Mouse (Mus musculus) urinary bladder, adult 18-20 months (tissue): ENCODE measurements around the gene Tmem50a.

Experiments used
- DNase-seq, 2 experiments: peaks; one replicate each; pipeline ENCODE4 v3.0.0; 2022; ENCODE audit warnings: low spot score in 2 of 2, mixed read lengths in 2 of 2

The Tmem50a gene

DNA sequence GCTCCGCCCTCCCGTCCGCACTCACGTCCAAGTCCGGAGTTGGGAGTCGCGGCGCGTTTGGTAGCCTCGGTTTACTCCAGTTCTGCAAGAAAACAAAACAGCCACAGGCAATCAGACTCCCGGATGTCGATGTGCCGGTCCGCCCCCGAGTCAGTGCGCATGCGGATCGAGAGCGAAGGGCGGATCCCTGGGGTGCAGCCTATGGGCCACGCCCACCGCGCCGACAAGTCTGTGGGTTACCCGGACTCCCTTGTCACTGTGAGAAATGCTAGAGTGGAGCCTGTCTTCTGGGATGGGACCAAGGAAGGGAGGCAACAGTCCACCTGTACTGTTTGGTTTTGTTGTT lies at the start of gene Tmem50a:
Tmem50a (minus strand) TSS at position 161 of the 346 bp plus-strand sequence.
- DNase-seq = peak; percentile 91 to 94

DNA sequence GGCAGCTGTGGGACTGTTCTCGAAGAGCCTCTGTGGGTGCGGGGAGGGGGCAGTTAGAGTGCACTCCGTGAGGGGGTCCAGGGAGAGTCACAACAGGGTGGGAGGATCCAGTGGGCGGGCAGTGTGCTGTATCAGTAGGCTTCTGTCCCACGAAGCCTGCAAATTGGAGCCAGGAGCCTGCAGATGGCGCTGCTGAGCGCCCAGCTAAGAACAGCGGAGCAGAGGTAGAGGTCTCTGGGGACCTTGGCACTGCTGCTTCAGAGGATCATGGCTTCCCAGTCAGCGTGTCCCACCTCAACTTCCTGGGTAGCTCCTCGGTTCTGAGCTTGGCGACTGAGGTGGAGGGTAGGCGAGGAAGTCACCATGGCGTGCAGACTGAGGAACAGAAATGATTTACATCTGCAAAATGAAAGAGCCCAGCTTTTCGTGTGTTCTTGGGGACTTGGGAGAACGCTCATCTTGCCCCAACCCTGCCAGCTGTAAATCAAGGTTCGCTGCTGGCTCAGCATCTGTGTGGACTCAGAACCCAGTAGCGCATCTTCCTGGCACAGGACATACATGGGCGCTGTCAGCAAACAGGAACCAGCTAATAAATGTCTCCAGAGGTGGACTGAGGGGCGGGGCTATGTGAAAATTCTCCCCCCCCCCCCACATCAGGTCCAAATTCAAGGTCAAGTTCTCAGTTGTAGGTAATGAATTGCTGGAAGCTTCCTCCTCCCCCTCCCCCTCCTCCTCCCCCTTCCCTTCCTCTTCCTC lies 48.4 kb upstream of the Tmem50a start:
- no peak for DNase-seq

DNA sequence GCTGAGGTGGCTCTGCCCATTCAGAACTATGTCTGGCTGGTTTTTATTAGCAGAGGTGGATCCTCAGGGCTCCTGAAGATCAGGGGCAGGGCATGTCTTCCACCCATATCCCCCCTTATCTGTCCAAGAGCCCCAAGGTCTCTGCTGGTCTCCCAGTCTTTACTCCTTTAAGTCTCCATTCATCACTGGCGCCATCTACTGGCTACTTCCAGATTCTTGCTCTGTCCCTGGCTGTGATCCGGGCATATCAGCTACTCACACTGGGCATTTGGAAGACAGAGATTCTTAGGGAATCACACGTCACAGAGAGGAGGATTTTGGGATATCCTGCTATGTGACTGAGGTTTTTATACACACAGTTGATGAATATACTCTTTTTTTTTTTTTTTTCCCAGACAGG lies 41.5 kb upstream of the Tmem50a start:
- peak in 1 of 2 experiments; percentile 42 for DNase-seq

DNA sequence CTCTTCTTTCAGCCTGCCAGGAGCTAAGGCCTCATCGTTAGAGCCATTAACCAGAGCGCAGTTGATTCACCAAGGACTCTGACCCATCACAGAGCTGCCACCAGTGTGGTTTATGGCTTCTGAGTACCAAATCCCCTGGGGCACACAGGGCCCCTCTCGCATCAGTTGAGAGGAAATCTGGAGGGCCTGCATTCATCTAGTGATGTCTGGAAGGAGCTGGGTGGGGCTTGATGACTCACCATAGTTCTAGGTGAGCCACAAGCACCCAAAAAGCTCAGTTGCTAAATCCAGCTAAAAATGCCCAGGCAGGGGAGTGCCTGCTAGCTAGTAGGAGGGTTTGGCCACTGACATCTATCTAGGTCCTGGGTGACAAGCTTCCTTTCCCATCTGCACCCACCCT lies 41.0 kb upstream of the Tmem50a start:
- DNase-seq = no peak

DNA sequence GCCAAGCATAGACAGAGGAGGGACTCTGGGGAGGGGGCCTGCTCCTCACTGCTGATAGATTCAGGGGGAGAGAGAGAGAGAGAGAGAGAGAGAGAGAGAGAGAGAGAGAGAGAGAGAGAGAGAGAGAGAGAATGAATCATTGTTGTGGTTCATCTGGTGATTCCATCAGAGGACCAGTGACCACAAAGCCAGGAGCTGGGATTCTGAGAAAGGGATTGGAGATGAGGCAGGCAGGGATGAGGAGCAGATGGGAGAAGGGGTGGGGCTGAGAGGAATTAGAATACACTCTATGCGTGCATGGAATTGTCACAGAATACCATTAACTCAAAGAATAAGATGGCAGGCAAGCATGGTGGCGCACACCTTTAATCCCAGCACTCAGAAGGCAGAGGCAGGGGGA lies 40.4 kb upstream of the Tmem50a start:
- no peak for DNase-seq

DNA sequence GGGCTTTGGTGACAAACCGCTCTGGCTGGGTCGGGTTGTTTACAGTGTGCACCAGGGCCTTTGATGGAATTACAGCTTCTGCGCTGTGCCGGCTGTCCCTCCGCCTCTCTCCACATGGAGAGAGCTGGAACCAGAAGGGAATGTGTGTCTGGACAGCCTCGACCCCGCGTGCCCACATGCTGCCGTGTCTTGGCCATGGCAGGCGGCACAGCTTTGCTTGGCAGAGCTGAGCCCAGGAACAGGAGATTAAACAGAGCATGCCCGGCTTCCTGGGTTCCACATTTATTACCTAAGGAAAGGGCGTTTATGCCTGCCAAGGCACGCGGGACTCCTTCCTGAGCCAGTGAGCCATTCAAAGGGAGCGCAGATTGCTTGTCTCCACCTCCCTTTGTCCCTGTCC lies 39.6 kb upstream of the Tmem50a start:
- no peak for DNase-seq

DNA sequence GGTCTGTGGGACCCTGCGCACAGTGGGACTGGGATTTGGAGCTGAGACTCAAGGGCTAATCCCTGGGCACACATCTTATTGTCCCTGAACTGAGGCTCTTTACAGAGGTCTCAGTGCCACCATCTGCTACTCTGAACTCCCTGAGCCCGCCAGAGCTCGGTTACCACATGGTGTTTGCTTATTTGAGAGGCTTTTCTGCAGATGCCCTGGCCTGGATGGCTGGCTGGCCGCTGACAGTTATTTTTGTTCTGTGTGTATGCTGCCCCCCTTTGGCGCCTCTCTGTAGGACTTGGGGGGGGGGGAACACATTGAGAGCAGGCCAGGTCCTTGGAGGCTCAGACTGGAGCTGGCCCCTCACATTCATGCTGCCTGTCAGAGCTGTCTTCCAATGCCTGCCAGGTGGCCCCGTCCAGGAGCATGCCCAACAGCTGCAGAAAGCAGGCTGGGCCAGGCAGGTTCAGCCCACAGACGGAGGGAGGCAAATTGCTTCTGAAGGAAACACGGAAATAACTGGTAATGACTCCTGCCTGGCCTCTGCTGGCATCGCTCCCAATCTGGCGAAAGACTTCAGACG lies 35.8 kb upstream of the Tmem50a start:
- DNase-seq = peak; percentile 27 to 44

DNA sequence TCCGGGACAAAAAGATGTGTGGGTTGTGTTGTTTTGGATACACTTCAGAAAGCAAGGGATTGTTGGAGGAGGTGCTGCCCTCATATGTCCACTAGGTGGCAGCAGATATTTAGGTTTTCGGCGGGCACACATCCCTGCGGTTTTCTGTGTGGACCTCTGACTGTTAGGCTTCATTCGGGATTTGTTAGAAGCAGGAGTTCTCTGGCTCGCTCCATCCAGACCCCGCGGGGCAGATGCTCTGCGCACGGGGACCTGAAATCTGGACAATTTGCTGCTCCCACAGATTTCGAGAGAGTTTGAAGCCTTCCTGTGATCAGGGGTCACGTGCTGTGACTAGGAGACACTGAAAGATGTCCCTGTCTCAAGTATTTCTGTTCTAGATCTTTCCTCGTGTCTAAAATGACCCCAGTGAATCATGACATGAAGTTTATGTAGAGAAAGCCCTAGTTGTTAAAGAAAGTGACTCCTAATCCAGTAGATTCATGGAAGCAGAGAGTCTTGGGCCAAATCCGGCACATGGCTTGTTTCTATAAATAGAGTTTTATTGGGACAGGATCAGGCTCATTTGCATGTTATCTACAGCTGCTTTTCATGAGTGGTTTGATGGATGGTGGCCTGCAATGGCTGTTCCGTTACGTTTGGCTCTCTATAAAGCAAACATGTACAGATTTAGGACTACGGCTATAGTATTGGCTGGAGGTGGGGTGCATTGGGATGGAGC lies 31.4 kb upstream of the Tmem50a start:
- peak in 1 of 2 experiments; percentile 48 for DNase-seq

DNA sequence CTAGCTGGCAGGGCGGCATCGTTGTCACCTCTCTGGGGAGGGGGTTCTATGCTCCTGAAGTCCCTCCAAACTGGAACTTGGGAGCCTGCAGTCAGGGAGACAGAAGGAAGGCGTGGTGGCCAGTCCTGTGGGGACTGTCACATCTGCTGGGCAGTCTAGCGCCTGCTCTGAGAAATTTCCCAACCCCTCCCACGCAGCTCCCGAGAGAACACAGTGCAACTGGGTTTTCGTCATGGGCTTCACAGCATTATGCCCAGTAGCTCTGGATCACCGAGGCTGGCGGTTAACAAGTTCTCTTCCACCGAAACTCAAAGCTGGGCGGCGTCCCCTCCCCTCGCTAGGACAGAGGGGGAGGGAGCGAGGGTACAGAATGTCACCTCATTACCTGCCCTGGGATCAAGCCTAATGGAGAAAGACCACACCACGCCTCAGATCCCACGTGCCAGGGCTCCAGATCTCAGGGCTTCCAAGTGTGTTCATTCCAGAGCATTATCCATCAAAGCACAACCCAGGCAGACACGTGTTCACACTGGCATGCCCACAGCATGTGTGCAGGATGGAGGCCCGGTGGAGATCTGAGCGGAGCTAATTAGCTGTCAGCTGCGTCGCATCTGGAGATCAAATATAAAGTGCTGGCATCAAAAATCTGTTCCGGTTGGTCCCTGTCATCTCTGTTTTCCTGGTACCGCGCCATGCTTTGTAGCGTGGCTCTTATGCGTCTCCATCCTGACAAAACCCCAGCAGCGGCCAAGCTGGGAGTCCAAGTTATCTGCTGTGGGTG lies 29.1 kb upstream of the Tmem50a start:
- no peak for DNase-seq

DNA sequence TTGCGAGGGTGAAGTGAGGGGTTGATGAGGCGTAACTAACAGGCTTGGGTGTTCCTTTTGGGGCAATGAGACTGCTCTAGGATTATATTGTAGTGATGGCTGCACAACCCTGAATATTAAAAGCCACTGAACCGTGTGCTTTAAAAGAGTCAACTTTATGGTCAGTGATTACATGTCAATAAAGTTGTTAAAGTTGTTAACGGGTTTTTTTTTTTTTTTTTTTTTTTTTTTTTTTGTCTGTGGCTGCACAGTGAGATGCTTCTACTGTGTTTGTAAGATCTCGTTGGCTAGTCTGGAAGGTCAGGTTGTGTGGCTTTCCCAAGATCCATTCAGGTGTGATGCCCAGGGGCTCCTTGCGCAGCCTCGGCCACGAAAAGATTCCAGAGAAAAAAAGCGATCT lies 25.1 kb upstream of the Tmem50a start:
- DNase-seq = no peak

DNA sequence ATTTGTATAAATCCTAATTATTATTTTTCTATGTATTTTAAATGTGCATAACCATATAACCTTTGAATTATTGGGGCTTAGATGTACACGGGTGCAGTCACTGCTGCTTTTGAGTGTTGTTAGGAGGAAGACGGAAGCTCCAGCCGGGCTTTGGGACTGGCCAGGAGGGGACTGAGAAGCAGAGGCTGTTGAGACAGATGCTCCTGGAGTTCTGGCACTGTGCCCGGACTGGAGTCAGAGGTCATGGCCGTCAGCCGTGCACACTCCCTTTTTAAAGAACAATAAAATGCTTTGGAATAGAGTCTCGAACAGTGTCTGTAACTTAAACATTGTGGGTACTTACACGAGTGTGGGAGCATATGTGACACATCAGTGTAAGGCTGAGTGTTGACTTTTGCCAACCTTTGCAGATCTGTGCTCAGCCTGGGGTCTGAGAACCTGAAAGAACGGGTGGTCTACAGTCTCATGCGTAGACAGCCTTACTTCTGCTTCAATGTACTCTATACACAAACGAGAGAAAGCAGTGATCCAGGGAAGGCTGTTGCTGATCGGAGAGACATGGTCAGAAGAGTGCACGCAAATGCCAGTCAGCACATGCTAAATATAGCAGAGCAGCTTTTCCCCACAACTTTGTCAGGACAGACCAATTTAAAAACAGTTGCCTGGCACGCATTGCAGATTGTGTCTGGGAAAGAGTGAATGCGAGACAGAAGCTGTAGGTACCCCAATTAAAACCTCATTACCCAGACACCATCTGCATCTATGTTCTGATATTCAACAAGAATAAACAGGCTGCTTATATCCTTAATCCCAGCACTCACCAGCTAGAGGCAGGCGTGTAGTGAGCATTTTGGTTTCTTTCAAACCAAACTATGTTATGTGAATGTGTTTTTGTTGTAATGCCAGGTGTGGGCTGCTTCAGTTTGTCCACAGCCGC lies 22.7 kb upstream of the Tmem50a start:
- DNase-seq = no peak

DNA sequence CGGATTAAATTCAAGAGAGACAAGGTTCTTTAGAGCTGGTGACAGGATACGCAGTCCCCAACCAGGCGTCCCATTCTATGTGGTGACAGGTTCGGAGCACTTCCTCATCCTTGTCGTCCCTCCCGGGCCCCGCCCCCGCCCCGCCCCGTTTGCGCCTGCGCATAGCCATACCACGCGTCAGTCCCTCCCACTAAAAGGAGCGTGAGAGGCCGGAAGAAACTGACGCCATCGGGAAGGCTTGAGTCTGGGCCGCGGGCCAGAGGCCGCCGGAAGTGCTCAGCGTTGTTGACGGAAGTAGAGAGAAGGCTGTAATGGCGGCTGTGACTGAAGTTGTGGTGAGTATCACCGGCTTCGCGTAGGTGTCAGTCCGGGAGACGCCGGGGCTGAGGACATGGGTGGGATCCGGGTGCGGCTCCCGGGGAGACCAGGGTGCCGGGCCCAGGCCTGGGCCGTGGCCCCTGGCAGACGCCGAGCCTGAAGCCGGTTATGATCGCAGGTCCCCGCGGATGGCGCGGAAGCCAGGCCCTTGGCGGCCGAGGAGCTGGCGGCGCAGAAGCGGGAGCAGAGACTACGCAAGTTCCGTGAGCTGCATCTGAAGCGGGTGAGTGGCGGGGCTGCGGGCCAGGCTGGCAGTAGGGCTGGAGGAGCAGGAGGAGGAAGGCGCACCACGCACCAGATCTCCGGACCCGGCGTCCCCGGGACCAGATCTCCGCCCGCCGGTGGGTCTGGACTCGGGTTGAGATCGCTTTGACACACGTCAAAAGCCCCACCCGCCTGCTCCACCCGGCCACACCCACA lies 16.1 kb upstream of the Tmem50a start, which contains the start of gene Syf2:
Syf2 (plus strand) TSS at position 215 of the 798 bp plus-strand sequence.
- peak; percentile 79 to 92 for DNase-seq

DNA sequence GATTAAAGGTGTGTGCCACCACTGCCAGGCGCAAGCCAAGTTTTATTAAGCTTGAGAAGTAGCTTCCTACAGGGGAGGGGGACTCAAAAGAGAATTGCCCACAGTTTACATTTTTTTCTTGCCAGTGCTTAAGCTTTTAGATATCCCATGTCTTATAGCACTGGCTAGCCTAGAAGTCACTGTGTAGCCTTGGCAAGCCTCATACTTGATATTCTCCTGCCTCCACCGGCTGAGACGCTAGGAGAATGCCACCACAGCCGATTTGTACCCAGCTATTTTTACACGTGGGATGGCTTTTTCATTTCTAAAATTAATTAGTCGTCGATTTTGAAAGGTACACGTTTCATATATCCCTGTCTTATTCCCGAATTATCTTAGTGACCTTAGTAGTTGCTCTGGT lies 15.4 kb upstream of the Tmem50a start:
- no peak for DNase-seq

DNA sequence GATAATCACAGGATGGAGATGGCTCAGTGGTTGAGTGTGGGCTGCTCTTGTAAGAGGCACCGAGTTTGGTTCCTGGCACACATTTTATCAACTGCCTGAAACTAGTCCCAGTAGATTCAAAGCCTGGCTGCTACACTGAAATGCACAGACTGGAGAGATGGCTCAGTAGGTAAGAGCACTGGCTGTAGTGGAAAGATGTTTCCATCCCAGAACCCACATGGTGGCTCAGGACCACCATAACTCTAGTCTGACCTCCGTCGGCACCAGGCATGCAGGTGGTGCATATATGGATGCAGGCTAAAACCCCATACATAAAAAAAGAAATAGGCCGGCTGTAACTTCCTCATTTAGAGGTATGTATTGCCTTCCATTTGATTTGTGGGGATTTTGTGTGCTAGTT lies 14.7 kb upstream of the Tmem50a start:
- no peak for DNase-seq

DNA sequence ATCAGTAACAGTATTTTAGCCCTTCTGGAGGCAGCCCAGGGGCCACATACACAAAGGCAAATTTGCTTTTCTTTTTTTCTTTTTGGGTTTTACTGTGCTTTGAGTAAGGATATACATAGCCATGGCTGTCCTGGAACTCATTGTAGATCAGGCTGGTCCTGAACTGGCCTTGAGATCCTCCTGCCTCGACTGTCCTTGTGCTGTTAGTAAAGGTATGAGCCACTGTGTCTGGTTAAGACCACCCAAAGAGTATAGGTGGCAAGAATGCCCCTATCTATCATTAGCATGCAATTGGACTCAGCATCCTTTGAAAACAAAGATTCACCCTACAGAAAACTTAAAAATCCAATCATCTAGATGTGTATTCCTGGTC lies 13.6 kb upstream of the Tmem50a start:
- DNase-seq = no peak

DNA sequence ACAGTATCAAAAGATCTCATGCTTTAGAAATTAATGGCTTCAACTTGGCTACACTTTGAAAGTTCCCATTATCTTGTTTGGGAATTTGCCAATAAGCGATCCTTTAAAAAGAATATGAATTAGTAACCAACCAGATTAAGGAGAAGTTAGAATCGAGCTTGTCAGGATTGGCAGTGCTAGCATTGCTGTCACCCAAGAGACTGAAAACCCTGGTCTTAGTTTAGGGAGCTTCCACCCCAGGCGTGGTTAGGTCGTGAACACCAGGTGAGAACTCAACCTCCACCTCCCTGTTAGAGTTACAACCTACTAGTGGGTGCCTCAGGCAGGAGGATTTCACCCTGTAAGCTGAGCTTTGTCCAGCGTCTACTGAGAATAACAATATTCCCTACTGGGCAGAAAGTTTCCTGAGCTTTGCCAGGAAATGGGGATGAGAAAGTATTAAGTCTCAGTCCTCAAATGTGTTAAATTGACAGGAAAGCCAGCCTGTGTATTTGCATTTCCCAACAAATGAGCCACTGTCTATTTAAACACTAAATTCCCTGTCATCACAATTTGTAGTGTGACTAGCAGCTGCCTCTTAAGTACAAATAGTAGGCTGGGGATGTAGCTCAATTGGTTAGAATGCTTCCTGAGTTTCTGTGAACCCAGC lies 13.1 kb upstream of the Tmem50a start:
- DNase-seq = no peak

DNA sequence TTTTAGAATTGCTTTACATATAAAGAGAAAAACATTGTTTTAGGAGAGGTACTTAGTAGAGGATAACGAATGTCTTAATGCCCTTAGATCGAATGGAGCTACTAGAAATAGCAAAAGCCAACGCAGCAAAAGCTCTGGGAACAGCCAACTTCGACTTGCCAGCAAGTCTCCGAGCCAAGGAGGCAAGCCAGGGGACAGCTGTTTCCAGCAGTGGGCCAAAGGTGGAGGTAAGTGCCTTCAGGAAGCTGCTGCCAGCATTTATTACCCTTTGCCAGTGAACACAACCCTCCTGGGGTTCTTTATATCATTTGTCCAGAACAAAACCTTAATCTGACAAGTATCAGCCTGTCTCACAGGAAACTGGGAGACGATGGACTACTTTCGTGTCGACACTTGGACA lies 10.4 kb upstream of the Tmem50a start:
- no peak for DNase-seq

DNA sequence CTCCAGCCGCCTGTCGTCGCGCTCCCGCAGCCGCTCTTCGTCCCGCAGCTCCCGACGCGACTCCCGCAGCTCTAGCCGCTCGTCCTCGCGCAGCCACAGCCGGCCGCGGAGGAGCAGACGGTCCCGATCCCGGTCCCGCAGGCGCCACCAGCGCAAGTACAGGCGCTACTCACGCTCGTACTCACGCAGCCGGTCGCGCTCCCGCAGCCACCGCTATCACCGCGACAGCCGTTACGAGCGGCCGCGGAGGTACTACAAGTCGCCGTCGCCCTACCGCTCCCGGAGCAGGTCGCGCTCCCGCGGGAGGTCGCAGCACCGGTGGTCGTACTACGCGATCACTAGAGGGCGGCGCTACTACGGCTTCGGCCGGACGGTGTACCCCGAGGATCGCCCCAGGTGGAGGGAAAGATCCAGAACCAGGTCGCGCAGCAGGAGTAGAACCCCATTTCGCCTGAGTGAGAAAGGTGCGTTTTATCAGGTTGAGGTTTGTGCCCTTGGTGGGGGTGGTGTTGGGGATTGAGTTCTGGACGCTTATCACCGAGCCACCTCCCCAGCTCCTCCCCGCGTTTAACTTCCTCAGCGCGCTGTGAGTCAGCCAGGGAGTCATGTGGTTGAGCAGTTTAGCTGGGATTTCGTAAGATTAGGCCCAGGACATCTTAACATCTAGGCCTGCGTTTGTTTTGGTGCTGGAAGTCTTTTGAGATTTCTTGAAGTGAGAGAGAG lies 9.4 kb upstream of the Tmem50a start:
- peak; percentile 60 to 80 for DNase-seq
